Mouse (Mus musculus) heart, postnatal 4 days (tissue): ENCODE results near the gene Disp3. TPM values are rescaled to one million over a fixed set of nuclear protein-coding genes. Genes with fewer than 3 reads are reported as not detected.

Experiments used
- DNase-seq: peaks from one replicate; pipeline ENCODE4 v3.0.0; 2021
- total RNA-seq, 2 experiments: library from RNA; stranded (reverse); gene quantifications; 2 replicates each; pipeline ENCODE4 v1.2.3; 2021

Disp3 gene
- total RNA-seq, 2 experiments from 2014 or later: 0.14 to 0.19 TPM

DNA sequence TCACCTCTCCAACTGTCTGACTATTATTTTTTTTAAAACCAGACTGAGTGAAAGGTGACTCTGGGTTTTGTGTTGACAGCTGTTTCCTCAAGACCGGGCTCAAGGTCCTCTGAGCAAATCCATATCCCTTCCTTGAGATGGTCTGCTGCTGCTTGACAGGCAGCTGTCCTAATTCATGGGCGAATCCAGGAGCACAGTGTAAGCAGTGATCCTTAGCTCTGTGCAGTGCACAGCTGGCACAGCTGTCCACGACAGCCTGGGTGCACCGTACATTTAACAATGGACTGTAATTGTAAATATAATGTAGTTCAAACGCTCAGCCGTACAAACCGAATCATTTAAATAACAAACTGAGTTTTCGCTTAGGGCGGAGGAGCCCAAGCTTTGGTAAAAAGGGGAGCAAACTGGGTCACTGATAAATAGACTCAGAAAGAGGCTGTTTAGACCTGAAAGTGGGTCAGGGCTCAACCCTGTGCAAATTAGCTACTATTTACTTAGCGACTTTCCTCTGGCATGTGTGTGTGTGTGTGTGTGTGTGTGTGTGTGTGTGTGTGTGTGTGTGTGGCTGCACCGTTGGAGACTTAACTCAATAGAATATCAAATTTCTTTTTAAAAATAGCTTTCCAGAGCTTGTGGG lies 72.4 kb downstream of the Disp3 start:
- no peak for DNase-seq

DNA sequence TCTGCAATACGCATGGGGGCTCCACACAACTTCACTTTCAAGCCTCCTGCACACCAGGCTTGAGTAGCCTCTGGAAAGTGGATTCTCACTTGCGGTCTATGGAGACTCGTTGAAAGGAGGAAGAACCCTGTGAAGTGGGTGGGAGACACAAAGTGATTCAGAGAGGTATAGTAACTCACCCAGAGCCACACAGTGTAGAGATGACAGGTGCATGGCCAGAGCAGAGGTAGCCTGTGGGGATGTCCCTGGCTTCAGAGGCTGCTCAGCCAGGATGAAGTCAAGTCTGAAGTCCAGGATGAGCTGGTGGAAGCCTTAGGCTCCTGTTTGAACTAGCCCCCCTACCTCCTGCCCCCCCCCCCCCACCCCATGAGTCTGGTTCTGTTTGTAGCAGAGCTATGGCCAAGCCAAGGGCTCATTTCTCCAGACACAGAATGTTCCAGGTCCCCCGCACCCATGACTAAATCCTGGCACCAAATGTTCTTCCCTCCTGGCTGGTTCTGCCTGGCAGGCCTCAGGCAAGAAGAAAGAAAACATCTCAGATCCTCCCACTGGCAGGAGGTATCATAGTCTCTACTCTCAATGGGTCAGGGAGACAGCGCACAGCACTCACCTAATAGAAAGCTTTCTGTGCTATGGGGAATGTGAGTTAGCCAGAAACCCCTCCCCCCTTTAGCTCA lies 73.2 kb downstream of the Disp3 start:
- no peak for DNase-seq

DNA sequence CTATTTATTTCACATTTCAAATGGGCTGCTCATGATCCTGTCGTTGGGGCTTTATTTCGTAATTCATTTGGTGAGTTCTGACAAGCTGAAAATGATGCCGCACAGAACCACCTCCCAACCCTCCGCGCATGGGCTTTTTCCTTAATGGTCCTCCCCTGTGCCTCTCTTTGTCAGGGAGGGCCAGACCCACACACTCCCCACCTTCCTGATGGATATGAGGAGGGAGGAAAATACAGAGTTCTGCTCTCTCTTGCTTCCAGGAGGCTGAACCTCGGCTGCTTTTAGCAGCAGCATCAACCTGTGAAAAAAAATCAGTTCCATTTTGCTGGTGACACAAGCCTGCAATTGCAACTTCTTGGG lies 82.9 kb downstream of the Disp3 start:
- no peak for DNase-seq

DNA sequence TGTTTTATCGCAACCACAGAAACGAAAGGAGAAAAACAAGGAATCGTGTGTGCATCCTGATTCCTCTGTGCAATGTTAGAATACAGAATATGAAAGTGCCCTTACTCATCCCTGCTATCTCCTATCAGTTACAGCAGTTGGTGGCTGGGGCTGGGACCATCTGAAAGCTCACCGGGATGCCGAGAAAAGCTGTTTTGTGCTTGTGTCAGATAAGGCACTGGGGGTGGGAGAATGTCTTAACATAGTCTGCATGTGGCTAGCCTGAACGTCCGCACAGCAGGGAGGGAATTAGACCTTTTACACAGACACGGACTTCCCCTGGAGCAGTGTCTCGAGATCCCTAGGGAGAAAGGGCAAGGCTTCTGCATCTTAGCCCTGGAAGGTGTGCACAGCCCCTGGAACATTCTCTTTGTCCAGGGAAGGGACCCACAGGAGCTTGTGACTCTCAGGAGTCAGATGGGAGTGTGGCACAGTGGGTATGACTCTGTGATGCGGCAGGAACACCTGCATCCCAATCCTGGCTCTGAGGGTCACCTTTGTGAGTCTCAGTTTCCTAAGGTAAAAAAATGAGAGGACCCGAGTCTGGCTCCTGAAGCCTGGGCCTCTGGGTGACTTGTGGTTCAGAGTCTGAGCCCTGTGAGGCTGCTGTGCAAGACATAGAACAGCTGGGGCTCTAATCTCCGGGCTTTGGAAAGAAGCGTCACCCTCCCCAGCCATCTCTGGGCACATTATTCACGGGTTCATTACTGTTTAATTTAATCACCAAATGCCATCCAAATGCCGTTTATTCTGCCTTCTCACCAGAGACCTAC lies 83.5 kb downstream of the Disp3 start:
- DNase-seq: no peak

DNA sequence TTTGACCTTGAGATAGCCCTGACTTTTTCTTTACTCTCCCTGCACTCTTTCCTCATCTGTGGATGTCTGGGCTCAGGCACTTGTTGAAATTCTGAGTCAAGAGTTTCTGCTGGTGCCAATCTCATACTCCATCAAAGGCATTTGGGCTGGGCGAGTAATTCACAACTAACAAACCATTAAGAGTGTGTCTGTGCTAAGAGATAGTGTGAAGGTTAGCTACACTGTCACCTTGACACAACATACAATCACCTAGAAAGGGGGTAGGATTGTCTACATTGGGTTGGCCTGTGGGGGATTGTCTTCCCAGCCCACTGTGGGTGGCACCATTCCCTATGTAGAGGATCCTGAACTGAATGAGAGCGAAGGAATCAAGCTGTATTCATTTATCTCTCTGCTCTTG lies 84.2 kb downstream of the Disp3 start:
- DNase-seq: no peak

DNA sequence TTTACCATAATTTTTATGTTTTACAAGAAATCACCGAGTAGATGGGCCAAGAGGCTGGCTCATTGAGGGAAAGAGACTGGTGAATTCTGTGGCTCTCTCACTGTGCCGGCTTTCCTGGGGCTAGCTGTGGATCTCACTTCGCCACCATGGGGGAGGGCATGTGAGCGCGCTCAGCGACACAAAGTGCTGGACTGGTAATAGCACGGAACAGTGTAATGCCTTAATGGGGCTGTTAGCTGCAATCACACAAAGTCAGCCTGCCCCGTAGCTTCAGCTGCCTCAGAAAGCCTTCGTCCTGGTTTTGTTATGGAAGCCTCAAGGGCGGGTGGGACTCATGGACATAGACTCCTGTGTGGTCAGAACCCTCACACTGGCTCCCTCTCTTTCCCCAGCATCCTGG lies 89.0 kb downstream of the Disp3 start:
- no peak for DNase-seq

DNA sequence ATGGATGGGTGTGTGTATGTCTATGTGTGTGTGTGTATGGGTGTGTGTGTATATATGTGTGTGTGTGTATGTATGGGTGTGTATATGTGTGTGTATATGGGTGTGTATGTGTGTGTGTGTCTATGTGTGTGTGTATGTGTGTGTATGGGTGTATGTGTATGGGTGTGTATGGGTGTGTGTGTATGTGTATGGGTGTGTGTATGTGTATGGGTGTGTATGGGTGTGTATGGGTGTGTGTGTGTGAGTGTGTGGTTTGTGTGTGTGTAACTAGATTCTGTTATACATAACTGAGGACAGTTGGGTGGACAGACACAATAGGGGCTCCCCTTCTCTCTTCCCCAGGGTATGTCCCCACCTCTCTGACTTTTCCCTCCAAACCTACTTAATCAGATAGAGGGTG lies 93.4 kb downstream of the Disp3 start:
- DNase-seq: no peak

DNA sequence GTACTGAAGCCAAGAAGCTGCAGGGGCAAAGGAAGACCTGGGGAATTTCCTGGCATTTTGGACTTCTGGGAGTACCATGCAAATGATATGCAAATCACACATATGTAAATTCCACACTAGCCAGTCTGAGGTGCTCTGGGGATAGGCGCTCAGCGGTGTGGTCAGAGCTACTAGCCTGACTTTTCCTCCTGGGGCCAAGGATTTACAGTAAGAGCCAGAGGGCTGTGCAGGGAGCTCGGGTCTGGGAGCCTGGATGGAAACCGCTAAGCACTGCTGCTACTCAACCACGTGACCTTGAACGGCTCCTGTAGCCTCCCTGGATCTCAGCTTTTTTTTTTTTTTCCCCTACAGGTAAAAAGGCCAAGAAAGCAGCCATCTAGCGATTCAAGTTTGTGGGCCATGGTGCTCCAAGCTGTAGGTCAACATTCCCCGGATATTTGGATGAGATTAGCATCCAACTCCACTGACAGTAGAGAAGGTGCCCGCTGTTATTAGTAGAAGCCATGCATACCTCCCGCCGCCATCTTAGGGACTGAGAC lies 95.0 kb downstream of the Disp3 start:
- no peak for DNase-seq

Other genes with a start within 250 kb of the Disp3 start
- gene Clcn6, start 249.1 kb downstream of the Disp3 start, total RNA-seq: 10 to 100 TPM; 15.8 to 16.3 TPM
- gene Mthfr, start 248.9 kb downstream of the Disp3 start, total RNA-seq: 10 to 100 TPM; 14.1 to 14.3 TPM
- 10 to 100 TPM; 24.8 to 27.4 TPM for gene Agtrap, start 199.9 kb downstream of the Disp3 start, total RNA-seq
- 10 to 100 TPM; 17.9 to 19.9 TPM for gene Mad2l2, start 157.6 kb downstream of the Disp3 start, total RNA-seq
- not detected for gene Draxin, start 157.3 kb downstream of the Disp3 start, total RNA-seq
- 10 to 100 TPM; 24.7 to 26.3 TPM for gene Fbxo6, start 135.8 kb downstream of the Disp3 start, total RNA-seq
- gene Fbxo44, start 127.5 kb downstream of the Disp3 start, total RNA-seq: 10 to 100 TPM; 18.2 to 22.7 TPM
- under 1 TPM in 1 of 2 experiments, not detected in 1; 0.27 TPM for gene Fbxo2, start 127.3 kb downstream of the Disp3 start, total RNA-seq
- gene Ubiad1, start 156.8 kb upstream of the Disp3 start, total RNA-seq: 10 to 100 TPM; 19.5 to 21.5 TPM
- 10 to 100 TPM; 58.2 to 62.7 TPM for gene Mtor, start 160.6 kb upstream of the Disp3 start, total RNA-seq
- gene Angptl7, start 212.5 kb upstream of the Disp3 start, total RNA-seq: 1 to 10 TPM; 3.9 to 5.6 TPM